Mouse (Mus musculus) liver, embryonic 13.5 days (tissue): Measurements from ENCODE around the gene Olfr1303. TPM values are rescaled to one million over a fixed set of nuclear protein-coding genes. Genes with fewer than 3 reads are reported as not detected.

Source experiments
- ATAC-seq: fragments of 200-750 bp; cut with Nextera tagmentation; 2 replicates; pipeline ENCODE4 v1.8.0; 2017; ENCODE audit warnings: low read depth, mild to moderate bottlenecking, moderate number of reproducible peaks, moderate library complexity
- DNase-seq: peaks from one replicate; pipeline ENCODE4 v3.0.0; 2022
- H3K27ac ChIP-seq: fragments of 300-500 bp; sonication (generic); 2 replicates; pipeline ENCODE4 v1.5.1; 2015; ENCODE audit warnings: moderate library complexity, mild to moderate bottlenecking, inconsistent platforms
- H3K27me3 ChIP-seq: fragments of 300-500 bp; sonication (generic); 2 replicates; pipeline ENCODE4 v1.6.1; 2015; ENCODE audit warnings: mild to moderate bottlenecking, inconsistent platforms
- H3K36me3 ChIP-seq: fragments of 300-500 bp; sonication (generic); 2 replicates; pipeline ENCODE4 v1.6.1; 2015; ENCODE audit warnings: mild to moderate bottlenecking, inconsistent platforms
- H3K4me1 ChIP-seq: fragments of 300-500 bp; sonication (generic); replicated peaks from 2 replicates; pipeline ENCODE4 v1.6.1; 2015; ENCODE audit warnings: inconsistent platforms
- H3K4me2 ChIP-seq: fragments of 300-500 bp; sonication (generic); 2 replicates; pipeline ENCODE4 v1.6.1; 2015; ENCODE audit warnings: inconsistent platforms, mild to moderate bottlenecking, moderate library complexity
- H3K4me3 ChIP-seq: fragments of 300-500 bp; sonication (generic); replicated peaks from 2 replicates; pipeline ENCODE4 v1.5.1; 2015; ENCODE audit warnings: mild to moderate bottlenecking, inconsistent platforms
- H3K9ac ChIP-seq: fragments of 300-500 bp; sonication (generic); 2 replicates; pipeline ENCODE4 v1.6.1; 2015; ENCODE audit warnings: mild to moderate bottlenecking, inconsistent platforms
- H3K9me3 ChIP-seq: fragments of 300-500 bp; sonication (generic); replicated peaks from 2 replicates; pipeline ENCODE4 v1.6.1; 2016; ENCODE audit warnings: inconsistent platforms
- WGBS: fragments of 180-500 bp; shearing (Covaris S2); methylation state at CpG from one replicate; pipeline ENCODE4 v1.1.7; 2015; ENCODE audit not compliant: insufficient replicate concordance; 5-methylcytosine and 5-hydroxymethylcytosine counted together
- polyA plus RNA-seq: library from polyadenylated mRNA; unstranded; fragments of >200 nt; fragmentation: Nextera tagmentation; extraction: Ambion mirVana; gene quantifications from 2 replicates; pipeline ENCODE4 v1.2.1, GENCODE M21; 2015

Olfr1303 gene
- not detected in 2 replicates for polyA plus RNA-seq

- H3K36me3 ChIP-seq: no peaks in the 10 kb centered on the region
- ATAC-seq: no peak
- WGBS: 59% methylated on average over 2 of the region's 2 CpGs
Measured at GRCm38 (mm10) chr2:111820240-111820639, at the start of gene Olfr1303. TSS of gene Olfr1303 (minus strand) at chr2:111820340.

GRCm38 (mm10) chr2:111812936-111813335 is 7.2 kb downstream of the Olfr1303 start:
- no peak overlapping the region for H3K27ac ChIP-seq
- H3K9me3 ChIP-seq: no peaks in the 10 kb centered on the region; the same call in 1 of the 2 replicates
- no peak overlapping the region for H3K4me2 ChIP-seq
- no peak overlapping the region for H3K4me3 ChIP-seq
- DNase-seq: no peak
- no peaks in the 10 kb centered on the region for H3K36me3 ChIP-seq
- H3K9ac ChIP-seq: no peak overlapping the region
- H3K4me1 ChIP-seq: no peaks in the 10 kb centered on the region
- no peaks in the 10 kb centered on the region for H3K27me3 ChIP-seq
- ATAC-seq: no peak

More at GRCm38 (mm10) chr2:111820240-111820639, at the start of gene Olfr1303:
- Histone ChIP-seq H3K4me1 (no peaks in the 10 kb centered on the region), H3K27ac (no peak within 1 kb of the TSS), H3K4me2 (no peak within 1 kb of the TSS), H3K9ac (no peak within 1 kb of the TSS), H3K4me3 (no peak within 1 kb of the TSS), H3K9me3 (no peaks in the 10 kb centered on the region), H3K27me3 (no peaks in the 10 kb centered on the region)
- DNase-seq: no peak

GRCm38 (mm10) chr2:111777129-111777528 is 43.0 kb downstream of the Olfr1303 start, which contains the start of gene Olfr1302:
TSS of gene Olfr1302 (plus strand) at chr2:111777429.
- WGBS: 49% methylated on average over 2 of the region's 2 CpGs
- H3K9me3 ChIP-seq: no peaks in the 10 kb centered on the region
- no peak for ATAC-seq

More at GRCm38 (mm10) chr2:111777129-111777528, 43.0 kb downstream of the Olfr1303 start, which contains the start of gene Olfr1302:
- no peak for DNase-seq
- Histone ChIP-seq H3K4me1 (no peaks in the 10 kb centered on the region), H3K4me3 (no peak within 1 kb of the TSS), H3K27me3 (no peaks in the 10 kb centered on the region), H3K36me3 (no peaks in the 10 kb centered on the region), H3K27ac (no peak within 1 kb of the TSS), H3K9ac (no peak within 1 kb of the TSS), H3K4me2 (no peak within 1 kb of the TSS)

Other genes with a start within 250 kb of the Olfr1303 start
- not detected in 2 replicates for gene Olfr1297, start 193.8 kb downstream of the Olfr1303 start, polyA plus RNA-seq
- not detected in 2 replicates for gene Olfr1298, start 171.1 kb downstream of the Olfr1303 start, polyA plus RNA-seq
- gene Olfr1299, start 158.9 kb downstream of the Olfr1303 start, polyA plus RNA-seq: not detected in 2 replicates
- not detected in 2 replicates for gene Olfr1301, start 69.3 kb downstream of the Olfr1303 start, polyA plus RNA-seq
- gene Olfr1302, start 42.9 kb downstream of the Olfr1303 start, polyA plus RNA-seq: not detected in 2 replicates
- gene Olfr1305, start 56.8 kb upstream of the Olfr1303 start, polyA plus RNA-seq: not detected in 2 replicates
- not detected in 2 replicates for gene Olfr1306, start 95.9 kb upstream of the Olfr1303 start, polyA plus RNA-seq
- gene Olfr1307, start 129.1 kb upstream of the Olfr1303 start, polyA plus RNA-seq: not detected in 2 replicates
- not detected in 2 replicates for gene Olfr1308, start 144.6 kb upstream of the Olfr1303 start, polyA plus RNA-seq
- gene Olfr1309, start 169.9 kb upstream of the Olfr1303 start, polyA plus RNA-seq: not detected in 2 replicates
- gene Olfr1310, start 192.4 kb upstream of the Olfr1303 start, polyA plus RNA-seq: not detected in 2 replicates
- gene Olfr1311, start 204.1 kb upstream of the Olfr1303 start, polyA plus RNA-seq: not detected in 2 replicates
- gene Olfr1312, start 229.9 kb upstream of the Olfr1303 start, polyA plus RNA-seq: not detected in 2 replicates